Mouse (Mus musculus) gastrocnemius, postnatal 14 days (tissue): ENCODE measurements around the gene Vps41. TPM values are rescaled to one million over a fixed set of nuclear protein-coding genes. Genes with fewer than 3 reads are reported as not detected.

Experiments used
- DNase-seq: peaks from one replicate; pipeline ENCODE4 v3.0.0; 2021; ENCODE audit warnings: mixed read lengths
- intact Hi-C: fragments of 180-260 bp; cut with DNase I; formaldehyde crosslinking; loops from one replicate; pipeline ENCODE4 v1.15.1; 2025; ENCODE audit warnings: low total_unique reads
- long read RNA-seq, 2 experiments: library from polyadenylated mRNA; stranded (forward); transcript quantifications; one replicate each; pipeline ENCODE4 v2.0.0; 2021
- total RNA-seq, 2 experiments: library from RNA; stranded (reverse); gene quantifications; 2 replicates each; pipeline ENCODE4 v1.2.3; 2021

Gene Vps41
- total RNA-seq = 10 to 100 TPM; 30.8 to 33.8 TPM
- long read RNA-seq, experiment 1, transcript Vps41-201 (29 exons, 3,199 nt) = major isoform, 36 of 45 reads
- long read RNA-seq, experiment 1, partial matches to known transcripts = 2 of 45 reads
- long read RNA-seq, experiment 1, other reads (novel, unspliced or antisense) = 7 of 45 reads
- long read RNA-seq, experiment 2, transcript Vps41-201 (29 exons, 3,199 nt) = major isoform, 57 of 74 reads
- long read RNA-seq, experiment 2, partial matches to known transcripts = 8 of 74 reads
- long read RNA-seq, experiment 2, other reads (novel, unspliced or antisense) = 9 of 74 reads

DNA sequence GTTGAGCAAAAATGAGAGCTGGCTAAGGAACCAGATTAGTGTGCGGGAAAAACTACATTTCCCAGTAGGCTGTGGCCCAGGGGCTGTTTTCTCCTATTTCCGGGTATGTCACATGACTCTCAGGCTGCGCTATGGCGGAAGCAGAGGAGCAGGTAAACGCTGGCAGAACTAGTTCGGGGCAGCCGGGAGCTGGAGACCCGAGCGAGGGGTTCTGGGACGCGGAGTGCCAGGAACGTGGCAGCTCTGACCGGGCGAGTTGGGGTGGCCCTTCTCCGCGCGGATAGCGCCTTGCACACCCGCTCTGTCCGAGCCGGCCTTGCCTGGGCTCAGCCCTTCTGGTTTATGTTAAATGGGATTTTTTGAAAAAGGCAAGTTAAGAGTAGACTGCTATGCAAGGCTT is at the start of gene Vps41:
Gene Vps41, plus strand, starts transcription at position 102 of the 400 bp plus-strand sequence.
- intact Hi-C loops = no loop called here
- peak; percentile 50 for DNase-seq

DNA sequence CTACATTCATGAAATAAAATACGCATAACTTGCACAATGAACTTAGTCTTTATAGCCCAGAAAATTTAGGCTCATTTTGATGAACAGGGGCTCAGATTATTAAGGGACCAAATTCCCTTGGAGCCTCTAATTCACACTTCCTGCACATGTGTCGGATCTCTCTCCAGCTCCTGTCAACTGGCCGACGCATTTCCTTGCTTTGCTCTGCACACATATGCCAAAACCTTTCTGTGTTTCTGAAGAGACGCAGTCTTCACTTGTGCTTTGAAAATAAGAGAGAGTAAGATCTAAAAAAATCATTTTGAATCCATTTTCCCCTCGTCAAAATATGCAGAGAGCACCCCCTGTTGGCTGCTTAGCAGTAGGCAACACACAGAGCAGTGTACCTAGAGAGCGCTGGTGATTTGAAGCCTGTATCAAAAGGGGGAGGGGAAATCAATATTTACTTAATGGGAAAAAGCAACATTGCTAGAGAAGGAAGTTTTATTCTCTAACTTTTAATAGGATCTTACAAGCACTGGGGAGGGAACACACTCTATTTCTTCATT is 18.5 kb upstream of the Vps41 start:
- DNase-seq = peak; percentile 10
- intact Hi-C loops = no loop called here

DNA sequence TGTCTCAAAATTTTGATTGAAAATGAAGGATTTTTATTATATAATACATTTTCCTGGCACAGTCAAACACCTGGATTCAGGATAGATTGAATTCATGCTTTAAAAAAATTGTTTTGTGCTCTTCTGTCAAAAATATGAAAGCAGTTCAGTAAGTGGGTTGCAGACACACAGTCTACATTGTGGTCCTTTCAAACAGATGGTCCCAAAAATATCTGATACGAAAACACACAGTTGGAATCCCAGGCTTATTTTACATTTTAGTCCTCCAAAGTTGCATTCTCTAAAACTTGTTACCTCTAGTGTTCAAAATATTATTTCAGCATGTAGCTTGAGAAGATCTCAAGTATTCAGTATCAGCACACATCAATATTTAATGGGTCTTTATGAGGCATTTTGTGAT is 5.4 kb upstream of the Vps41 start:
- intact Hi-C loops = no loop called here
- no peak for DNase-seq

DNA sequence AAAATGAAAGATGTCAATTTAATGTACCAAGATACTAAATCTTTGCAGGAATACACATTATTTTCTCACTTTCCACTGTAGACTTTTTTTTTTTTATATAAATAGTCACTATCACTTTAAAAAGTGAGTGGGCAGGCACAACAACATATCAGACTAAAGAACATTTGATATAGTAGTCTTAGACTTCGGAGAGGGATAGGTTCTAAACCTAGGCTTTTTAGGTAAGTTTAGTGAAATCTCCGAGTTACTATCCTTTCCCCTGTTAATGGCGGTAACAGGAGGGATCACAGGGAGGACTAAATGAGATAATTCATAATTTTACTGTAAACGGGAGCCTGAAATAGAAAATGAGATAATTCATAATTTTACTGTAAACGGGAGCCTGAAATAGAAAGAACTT is 379 bp upstream of the Vps41 start:
- intact Hi-C loops = no loop called here
- no peak for DNase-seq

DNA sequence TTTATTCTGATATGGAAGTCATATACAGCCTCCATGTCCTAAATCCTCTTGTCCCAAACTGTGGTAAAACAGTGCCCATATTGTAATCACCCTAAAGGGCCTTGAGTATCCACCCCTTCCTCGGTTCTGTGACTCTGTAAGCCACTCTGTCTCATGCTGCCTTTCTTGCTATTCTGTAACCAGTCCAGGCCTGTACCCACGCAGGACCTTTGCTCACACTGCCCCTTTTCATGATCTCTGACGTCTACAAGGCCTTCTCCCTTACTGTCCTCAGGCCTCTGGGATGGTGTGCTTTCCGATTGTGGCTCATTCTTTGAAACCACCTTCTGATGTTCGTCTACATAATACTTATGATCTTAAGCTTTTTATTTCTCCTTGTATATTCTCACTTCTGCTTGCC is 1.4 kb downstream of the Vps41 start:
- intact Hi-C loops = no loop called here
- no peak for DNase-seq

DNA sequence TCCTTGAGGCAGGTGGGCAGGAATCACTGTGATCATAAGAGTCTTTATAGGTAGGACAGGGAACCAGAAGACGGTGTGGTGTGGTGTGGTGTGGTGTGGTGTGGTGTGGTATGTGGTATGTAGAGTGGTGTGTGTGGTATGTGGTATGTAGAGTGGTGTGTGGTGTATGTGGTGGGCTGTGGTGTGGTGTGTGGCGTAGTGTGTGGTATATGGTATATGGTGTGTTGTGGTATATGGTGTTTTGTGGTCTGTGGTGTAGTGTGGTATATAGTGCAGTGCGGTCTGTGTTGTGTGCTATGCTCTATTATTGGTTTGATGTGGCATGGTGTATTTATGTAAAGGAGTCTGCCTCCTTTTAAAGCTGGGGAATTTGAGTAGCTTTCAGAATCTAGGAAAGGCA is 13.6 kb downstream of the Vps41 start:
- no peak for DNase-seq
- intact Hi-C loops = no loop called here

DNA sequence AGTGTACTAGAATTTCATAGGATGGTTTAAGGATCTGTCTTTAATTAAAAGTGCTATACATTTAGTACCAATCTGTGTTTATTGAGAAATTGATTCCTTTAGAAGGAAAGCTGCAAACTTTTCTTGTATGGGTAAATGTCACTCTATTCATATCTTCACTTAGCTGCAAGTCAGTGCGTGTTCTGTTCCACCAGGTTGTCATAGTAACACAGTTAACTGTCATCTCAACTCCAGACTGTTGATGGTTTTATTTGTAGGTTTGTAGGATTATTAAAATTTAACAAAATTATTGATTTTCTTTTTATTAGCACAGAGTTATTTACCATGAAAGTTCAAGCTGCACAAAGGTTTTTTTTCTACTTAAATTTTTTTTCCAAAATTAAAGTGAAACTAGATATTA is 19.5 kb downstream of the Vps41 start:
- no peak for DNase-seq
- intact Hi-C loops = no loop called here

DNA sequence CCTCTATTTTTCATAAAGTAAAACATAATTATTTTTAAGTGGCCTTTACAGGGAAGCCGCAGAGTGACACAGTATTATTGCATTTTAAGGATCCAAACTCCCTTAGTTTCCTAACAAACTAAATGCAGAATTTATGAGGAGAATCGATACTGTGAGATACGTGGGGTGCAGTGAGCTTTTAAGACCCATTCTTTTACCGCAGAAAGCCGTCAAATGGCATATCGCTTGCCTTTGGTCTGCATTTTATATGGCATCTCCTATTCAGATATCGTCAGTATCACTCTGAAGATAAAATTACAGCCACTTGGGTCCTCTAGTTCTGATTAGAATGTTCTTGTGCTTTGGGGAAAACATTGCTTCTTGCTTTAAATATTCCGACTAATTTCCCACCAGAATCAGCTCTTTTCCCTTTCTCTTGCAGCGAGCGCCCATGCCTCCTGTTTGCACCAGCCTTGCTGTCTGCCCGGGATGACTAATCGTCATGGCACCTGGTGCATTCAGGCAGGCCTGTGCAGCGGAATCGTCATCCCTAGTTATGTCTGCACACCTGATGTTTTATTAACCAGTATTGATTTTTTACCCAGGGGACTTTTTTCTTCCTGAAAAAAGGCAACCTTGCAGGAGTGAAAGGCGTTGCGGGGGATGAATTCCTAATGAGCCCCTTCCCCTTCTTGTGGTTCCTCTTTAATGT is 26.6 kb downstream of the Vps41 start:
- intact Hi-C loops = no loop called here
- no peak for DNase-seq

DNA sequence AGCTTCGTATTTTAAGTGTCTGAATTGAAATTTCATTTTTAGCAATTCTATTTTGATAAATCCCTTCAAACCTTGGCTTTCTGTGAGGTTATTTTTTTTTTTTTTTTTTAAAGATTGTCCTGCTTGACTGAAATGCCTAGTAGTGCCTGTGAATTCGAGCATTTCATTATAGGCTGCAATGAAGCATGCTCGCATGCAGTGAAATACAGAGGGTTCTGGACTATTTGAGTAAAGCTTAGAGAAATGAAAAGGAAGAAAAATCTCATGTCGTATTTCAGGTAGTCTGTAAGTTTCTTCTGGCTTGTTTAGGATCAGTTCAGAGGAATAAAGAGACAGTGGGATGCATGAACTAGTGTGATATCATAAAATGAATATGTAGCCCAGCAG is 27.2 kb downstream of the Vps41 start:
- DNase-seq = no peak
- intact Hi-C loops = no loop called here

DNA sequence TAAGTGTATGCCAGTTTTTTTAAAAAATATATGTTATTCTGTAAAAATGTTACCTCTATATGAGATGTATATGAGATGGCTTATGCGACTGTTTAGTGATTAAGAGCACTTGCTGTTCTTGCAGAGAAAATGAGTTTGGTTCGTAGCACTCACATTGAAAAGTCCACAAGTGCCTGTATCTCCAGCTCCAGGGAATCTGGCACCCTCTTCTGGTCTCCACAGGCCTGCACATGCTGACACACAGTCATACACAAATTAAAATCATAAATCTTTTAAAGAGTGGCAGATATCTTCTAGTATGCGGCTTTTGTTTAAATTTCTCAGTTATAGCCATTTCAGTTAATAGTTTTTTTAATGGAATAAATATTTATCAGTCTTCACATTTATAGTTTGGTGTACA is 40.9 kb downstream of the Vps41 start:
- intact Hi-C loops = no loop called here

DNA sequence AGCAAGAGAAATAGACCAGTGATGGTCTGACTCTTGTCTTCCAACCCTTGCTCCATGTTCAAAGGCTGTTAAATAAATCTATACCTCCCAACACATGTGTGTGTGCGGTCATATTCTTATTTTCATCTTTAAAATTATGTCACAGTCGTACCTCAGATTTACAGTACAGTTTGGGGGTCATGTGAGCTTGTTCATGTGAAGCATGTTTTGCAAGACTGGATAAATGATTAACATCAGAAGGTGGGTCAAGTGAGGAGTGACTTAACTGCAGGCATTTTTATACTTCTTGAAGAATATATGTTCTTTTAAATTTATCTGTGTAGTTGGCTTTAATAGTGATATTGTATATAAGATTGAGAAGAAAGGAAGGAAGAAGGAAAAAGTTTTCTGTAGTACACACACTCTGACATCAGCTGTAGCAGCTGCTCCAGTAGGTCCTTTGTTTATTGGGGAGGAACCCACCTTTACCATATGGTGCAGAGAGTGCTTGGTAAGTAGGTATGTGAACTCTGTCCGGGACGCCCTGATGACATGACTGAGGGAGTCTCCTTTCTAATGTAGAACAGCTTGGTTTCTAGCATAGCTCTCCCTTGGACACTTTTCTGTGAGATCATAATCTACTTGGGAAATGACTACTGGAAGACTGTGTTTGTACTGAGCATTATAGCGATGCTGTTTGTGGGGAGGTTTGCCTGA is 42.4 kb downstream of the Vps41 start:
- intact Hi-C loops = no loop called here
- DNase-seq = no peak

More for the DNA sequence above, 40.9 kb downstream of the Vps41 start:
- no peak for DNase-seq

DNA sequence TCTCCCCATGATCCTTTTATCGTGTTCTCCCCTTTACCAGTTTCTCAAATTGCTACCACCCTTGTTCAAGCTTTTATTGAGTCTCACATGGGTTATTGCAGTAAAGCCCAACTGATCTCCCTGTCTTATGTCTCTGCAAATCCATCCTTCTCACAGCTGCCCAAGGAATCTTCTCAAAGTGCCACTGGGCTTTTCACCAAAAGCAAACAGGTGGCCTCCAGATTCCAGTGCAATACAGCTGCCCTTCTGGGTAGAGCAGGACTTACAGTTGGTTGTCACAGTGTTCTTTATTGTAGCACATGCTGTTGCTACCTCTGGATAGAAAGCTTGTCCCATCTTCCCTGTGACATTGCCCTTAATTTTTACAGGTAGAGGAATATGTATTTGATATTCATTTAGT is 44.4 kb downstream of the Vps41 start:
- no peak for DNase-seq
- intact Hi-C loops = no loop called here

DNA sequence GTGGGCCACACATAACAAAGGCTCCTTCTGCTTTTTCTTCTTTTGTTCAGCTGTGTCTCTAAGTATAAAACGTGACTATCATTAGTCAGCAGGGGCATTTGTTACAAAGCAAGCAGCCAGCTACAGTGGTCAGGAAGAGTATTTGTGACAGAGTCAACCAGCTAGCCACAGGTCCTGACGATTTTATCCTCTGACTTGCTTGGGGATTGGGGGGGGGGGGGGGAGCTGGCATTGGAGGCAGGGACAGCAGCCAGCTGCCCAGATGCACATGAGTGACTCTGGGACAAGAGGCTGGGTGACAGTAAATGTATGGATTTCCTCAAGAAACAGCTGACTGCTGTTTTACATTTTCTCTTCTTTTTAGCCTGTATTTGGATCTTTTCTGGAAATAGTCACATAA is 50.8 kb downstream of the Vps41 start:
- no peak for DNase-seq
- intact Hi-C loops = no loop called here

DNA sequence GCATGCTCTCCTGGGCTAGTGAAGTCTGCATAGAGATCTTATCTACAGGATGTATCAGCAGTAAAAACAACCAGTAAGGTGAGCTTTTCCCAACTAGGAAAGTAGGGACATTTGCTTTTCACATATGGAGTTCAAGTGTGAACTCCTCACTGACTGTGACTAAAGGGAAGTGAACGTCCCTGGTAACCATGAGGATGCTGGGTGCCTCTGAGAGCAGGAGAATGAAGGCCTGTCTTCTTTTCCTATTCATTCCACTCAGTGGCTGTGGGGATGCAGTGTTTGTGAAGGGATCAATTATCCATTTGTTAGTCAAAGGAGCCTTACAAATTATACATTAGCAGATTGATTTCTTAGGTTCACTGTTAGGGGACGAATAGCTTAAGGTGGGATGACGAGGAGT is 51.4 kb downstream of the Vps41 start:
- intact Hi-C loops = no loop called here
- no peak for DNase-seq

DNA sequence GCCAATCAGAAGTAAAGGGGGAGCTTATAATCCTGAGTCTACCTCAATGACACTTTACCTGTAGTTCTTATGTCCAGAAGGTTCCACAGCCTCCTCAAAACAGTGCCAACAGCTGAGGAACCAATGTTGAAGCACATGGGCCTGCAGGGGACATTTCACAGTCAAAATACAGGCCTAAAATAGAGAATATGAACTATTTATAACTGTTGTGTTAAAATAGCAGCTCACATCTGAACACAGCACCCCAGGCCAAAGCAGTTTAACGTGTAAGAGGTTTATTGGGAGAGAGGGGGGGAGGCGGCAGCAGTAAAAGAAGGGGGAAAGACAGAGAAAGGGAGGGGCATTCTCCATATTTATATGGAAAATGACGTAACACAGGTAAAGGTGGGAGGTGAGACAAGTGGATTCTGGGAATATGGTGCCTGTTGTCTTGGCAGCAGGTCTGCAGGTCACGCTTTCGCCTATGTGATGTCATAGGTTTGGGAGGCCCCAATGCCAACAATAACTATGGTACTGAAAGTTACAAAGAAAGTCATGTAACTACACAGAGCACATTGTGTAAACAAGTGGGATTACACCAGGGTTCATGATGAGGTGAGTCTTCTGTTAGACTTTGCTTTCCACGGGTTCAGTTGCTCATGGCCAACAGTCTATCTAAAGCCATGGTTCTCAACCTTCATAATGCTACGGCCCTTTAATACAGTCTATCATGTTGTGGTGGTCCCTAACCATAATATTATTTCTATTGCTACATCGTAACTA is 56.5 kb downstream of the Vps41 start:
- intact Hi-C loops = no loop called here
- DNase-seq = no peak

DNA sequence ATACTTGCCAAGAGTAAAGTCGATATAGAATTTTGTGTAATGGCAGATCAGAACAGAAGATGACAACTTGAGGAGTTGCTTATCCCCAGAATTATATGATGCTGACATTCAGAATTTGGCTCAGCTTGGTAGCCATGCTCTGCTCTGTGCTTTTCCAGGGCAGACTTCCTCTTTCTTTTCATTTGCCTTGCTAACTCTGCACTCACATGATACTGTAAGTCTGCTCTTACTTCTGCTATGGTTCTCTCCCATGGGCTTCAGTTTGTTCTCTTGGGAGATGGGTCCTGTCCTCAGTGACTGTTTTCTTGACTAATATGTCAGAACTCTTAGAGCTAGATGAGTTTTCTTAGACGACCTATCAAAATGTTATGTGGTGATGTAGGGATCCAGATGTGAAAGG is 64.2 kb downstream of the Vps41 start:
- DNase-seq = no peak
- intact Hi-C loops = no loop called here

DNA sequence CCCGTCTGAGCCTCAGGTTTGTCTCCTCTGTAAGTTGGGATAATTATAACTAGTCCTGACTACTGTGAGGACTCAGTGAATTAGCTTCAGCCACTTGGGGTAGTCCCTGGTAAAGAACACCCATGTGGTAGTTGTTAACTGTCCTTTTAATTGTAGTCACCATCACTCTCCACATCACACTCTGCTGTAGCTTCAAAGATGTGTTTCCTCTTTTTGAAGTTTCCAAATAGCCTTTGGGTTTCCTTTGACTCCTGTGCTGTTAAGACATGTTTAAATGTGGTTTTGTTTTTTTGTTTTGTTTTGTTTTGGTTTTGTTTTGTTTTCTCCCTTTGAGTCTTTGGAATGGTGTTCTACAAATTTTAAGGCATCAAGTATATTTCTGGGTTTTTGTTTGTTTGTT is 68.6 kb downstream of the Vps41 start:
- no peak for DNase-seq
- intact Hi-C loops = no loop called here

DNA sequence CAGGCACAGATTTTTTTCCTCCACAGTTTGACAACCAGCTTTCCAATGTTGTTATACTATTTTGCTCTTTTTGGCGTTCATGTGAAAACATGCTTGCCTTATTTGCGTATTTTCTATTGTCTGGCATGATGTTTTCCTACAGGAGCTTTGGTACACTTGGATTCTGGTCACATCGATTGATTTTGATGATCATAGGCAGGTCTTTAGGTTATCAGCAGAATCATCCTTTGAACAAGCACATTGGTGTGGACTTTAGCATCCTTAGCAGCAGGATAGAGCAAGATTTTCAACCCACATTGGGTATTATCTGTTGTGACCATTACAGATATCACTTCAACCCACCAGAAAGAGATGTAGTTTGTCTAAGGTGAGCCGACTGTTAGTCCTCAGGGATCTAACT is 71.0 kb downstream of the Vps41 start:
- no peak for DNase-seq
- intact Hi-C loops = no loop called here

DNA sequence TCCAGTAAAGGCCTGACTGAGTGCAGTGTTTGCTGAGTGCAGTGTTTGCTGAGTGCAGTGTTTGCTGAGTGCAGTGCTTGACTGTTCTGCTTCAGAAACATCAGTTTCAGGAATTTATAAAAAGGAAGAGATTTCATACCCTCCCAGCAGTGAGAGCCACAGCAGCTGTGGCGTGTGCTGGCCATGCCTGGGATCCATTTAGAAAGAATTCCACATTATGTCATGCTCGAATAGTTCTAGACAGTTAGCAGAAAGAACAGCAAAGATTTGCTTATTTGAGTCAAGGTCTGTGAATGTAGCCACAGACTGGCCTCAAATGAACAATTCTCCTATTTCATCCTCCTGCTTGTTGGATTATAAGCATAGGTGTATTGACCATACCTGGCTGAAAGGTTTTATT is 71.6 kb downstream of the Vps41 start:
- DNase-seq = no peak
- intact Hi-C loops = no loop called here

DNA sequence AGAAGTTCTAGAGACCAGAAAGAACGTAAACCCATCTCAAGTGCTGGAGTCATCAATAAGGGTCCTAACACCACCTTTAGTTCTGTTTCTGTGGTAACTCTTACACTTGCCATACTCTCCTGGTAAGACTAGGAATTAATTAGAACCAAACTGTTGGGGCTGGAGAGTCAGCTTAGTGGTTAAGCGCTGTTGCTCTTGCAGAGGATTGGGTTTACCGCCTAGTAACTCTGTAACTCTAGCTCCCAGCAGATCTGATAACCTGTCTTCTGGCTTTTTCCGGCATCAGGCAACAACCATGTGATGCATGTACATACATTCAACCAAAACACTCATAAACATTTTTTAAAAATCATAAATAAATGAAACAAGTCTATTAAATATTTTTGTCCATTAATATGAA is 72.6 kb downstream of the Vps41 start:
- intact Hi-C loops = no loop called here
- no peak for DNase-seq
